Mouse (Mus musculus): ENCODE measurements around the gene Cd68. TPM values are rescaled to one million over a fixed set of nuclear protein-coding genes. Genes with fewer than 3 reads are reported as not detected.
"Not testable (repeated sequence)": the region's sequence is repeated elsewhere in the genome, so short reads cannot be mapped to it uniquely, and the experiment has no call there.

Gene Cd68
- polyA plus RNA-seq, 1 experiment: 51.6 TPM

DNA sequence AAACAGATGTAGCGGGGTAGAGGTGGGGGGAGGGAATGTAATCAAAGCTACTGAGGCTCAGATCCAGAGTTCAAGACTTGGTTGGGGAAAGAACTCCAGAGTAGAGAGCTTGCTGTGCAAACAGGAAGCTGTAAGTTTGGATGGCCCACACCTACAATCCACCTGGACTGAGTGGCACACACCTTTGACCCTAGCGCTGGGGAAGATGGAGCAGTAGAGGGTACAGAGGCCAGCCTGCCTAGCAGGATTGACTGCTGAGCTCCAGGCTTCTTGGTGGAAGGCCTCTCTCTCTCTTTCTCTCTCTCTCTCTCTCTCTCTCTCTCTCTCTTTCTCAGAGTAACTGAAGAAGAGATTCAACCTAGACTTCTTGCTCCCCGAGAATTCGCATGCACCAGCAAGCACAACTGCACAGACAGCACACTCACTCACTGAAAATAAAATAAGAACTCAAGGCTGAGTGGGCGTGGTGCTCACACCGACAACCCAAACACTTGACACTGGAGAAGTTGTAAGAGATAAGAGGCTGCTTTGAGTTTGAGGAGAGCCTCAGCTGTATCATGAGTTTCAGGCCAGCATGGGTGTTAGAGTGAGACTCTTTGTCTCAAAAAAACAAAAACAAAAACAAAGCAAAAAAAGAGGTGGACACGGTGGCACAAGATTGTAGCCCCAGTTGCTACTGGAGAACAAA is 45.4 kb downstream of the Cd68 start:
- Histone ChIP-seq H3K4me3 (replicated peaks; ENCODE audit: control insufficient read depth, low read depth, low read length) (no peak overlapping the region), H3K27ac (ENCODE audit: control insufficient read depth, insufficient read depth, low read depth, low read length, poor library complexity) (no peak overlapping the region), H3K4me1 (ENCODE audit: control insufficient read depth, insufficient read depth, low read length) (no peaks in the 10 kb centered on the region)
- no peak for TF ChIP-seq CTCF (IDR thresholded peaks at IDR 0.05; ENCODE audit: control insufficient read depth, insufficient read depth, low read length)
- no peak for TF ChIP-seq POLR2A (IDR thresholded peaks at IDR 0.05; ENCODE audit: borderline replicate concordance, control insufficient read depth, low read depth, low read length)
- 63% methylated on average over 7 of the region's 7 CpGs for WGBS

DNA sequence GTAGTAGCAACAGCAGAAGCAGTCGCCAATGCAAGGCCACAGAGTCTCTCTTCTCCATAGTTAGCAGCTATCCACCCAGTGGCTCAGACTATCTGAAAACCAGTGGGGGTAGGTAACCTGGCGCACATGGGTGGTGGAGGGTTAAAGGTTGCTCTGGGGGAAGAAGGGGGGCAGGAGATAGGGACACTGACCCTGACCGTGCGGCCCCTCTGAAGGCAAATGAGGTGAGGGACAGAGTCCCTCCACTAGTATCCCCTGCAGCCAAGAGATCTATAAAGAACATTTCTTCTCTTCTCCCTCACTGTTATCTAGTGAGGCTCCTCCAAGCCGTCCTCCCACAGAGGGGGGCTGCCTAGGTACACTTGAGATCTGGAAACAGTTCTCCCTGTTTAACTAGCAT is 48.1 kb downstream of the Cd68 start, which contains the start of gene Shbg:
Shbg (minus strand) TSS at position 101 of the 400 bp plus-strand sequence.
- Histone ChIP-seq H3K27ac (ENCODE audit: control insufficient read depth, insufficient read depth, low read depth, low read length, poor library complexity) (no peak within 1 kb of the TSS), H3K4me3 (replicated peaks; ENCODE audit: control insufficient read depth, low read depth, low read length) (no peak within 1 kb of the TSS), H3K4me1 (ENCODE audit: control insufficient read depth, insufficient read depth, low read length) (peaks cover 2% of the 10 kb centered on the region; the same call in 1 of the 2 replicates)
- WGBS: 70% methylated on average over 5 of the region's 5 CpGs
- TF ChIP-seq POLR2A (IDR thresholded peaks at IDR 0.05; ENCODE audit: borderline replicate concordance, control insufficient read depth, low read depth, low read length) (no peak), CTCF (IDR thresholded peaks at IDR 0.05; ENCODE audit: control insufficient read depth, insufficient read depth, low read length) (no peak)

DNA sequence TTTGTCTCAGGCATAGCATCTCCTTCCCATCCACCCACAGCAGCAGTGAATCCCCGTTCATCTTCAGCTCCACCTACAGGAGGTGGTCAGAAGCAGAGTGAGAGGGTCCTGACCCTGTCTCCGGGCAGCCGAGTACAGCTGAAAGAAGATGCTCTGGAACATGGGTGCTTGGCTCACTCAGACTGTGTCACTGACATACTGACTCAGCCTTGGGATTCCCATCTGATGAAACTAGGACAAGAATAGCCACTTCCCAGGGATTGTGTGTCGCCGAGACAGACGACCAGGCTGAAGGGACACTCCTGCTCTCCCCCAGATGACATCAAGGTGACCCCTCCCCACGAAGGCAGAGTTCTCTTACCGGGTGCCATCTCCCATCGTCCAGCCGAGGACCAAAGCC is 49.2 kb downstream of the Cd68 start:
- no peak overlapping the region for H3K4me3 ChIP-seq (replicated peaks; ENCODE audit: control insufficient read depth, low read depth, low read length)
- 58% methylated on average over 10 of the region's 10 CpGs for WGBS
- no peak for TF ChIP-seq CTCF (IDR thresholded peaks at IDR 0.05; ENCODE audit: control insufficient read depth, insufficient read depth, low read length)
- no peak for TF ChIP-seq POLR2A (IDR thresholded peaks at IDR 0.05; ENCODE audit: borderline replicate concordance, control insufficient read depth, low read depth, low read length)
- H3K4me1 ChIP-seq (ENCODE audit: control insufficient read depth, insufficient read depth, low read length): peaks cover 2% of the 10 kb centered on the region; the same call in 1 of the 2 replicates
- H3K27ac ChIP-seq (ENCODE audit: control insufficient read depth, insufficient read depth, low read depth, low read length, poor library complexity): no peak overlapping the region

DNA sequence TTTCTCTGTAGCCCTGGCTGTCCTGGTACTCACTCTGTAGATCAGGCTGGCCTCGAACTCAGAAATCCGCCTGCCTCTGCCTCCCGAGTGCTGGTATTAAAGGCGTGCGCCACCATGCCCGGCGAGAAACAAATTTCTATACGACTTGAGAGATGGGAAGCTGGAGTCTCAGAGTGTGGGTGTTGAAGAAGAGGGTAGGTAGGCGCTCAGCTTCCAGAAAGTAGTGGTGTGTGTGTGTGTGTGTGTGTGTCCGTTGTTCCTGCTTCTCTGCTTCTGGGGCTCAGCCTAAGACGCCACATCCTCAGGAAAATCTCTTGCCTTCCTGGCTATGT is 51.7 kb downstream of the Cd68 start:
- not testable (repeated sequence) for H3K27ac ChIP-seq (ENCODE audit: control insufficient read depth, insufficient read depth, low read depth, low read length, poor library complexity); H3K4me1 ChIP-seq (ENCODE audit: control insufficient read depth, insufficient read depth, low read length); H3K4me3 ChIP-seq (replicated peaks; ENCODE audit: control insufficient read depth, low read depth, low read length)
- WGBS: 34% methylated on average over 11 of the region's 11 CpGs

Other genes with a start within 250 kb of the Cd68 start
- 0.90 and 1.4 TPM in 2 replicates for gene Dnah2, start 117.0 kb downstream of the Cd68 start, polyA plus RNA-seq (2011; ENCODE audit: insufficient read depth, insufficient read length, low replicate concordance, missing spikeins)
- 1.9 and 2.2 TPM in 2 replicates for gene Efnb3, start 105.9 kb downstream of the Cd68 start, polyA plus RNA-seq (2011; ENCODE audit: insufficient read depth, insufficient read length, low replicate concordance, missing spikeins)
- 28.1 and 36.2 TPM in 2 replicates for gene Wrap53, start 85.9 kb downstream of the Cd68 start, polyA plus RNA-seq (2011; ENCODE audit: insufficient read depth, insufficient read length, low replicate concordance, missing spikeins)
- gene Trp53, start 85.8 kb downstream of the Cd68 start, polyA plus RNA-seq (2011; ENCODE audit: insufficient read depth, insufficient read length, low replicate concordance, missing spikeins): 34.5 and 71.7 TPM in 2 replicates
- 12.1 and 16.9 TPM in 2 replicates for gene Atp1b2, start 60.2 kb downstream of the Cd68 start, polyA plus RNA-seq (2011; ENCODE audit: insufficient read depth, insufficient read length, low replicate concordance, missing spikeins)
- not detected in 2 replicates for gene Shbg, start 48.2 kb downstream of the Cd68 start, polyA plus RNA-seq (2011; ENCODE audit: insufficient read depth, insufficient read length, low replicate concordance, missing spikeins)
- 1.4 and 2.4 TPM in 2 replicates for gene Sat2, start 44.1 kb downstream of the Cd68 start, polyA plus RNA-seq (2011; ENCODE audit: insufficient read depth, insufficient read length, low replicate concordance, missing spikeins)
- gene Fxr2, start 33.2 kb downstream of the Cd68 start, polyA plus RNA-seq (2011; ENCODE audit: insufficient read depth, insufficient read length, low replicate concordance, missing spikeins): 32.3 and 66.3 TPM in 2 replicates
- not detected in 2 replicates for gene Sox15, start 10.8 kb downstream of the Cd68 start, polyA plus RNA-seq (2011; ENCODE audit: insufficient read depth, insufficient read length, low replicate concordance, missing spikeins)
- gene Mpdu1, start 3.5 kb downstream of the Cd68 start, polyA plus RNA-seq (2011; ENCODE audit: insufficient read depth, insufficient read length, low replicate concordance, missing spikeins): 62.4 and 109 TPM in 2 replicates
- 268 and 540 TPM in 2 replicates for gene Eif4a1, start 6.3 kb upstream of the Cd68 start, polyA plus RNA-seq (2011; ENCODE audit: insufficient read depth, insufficient read length, low replicate concordance, missing spikeins)
- 46.3 and 67.8 TPM in 2 replicates for gene Senp3, start 15.9 kb upstream of the Cd68 start, polyA plus RNA-seq (2011; ENCODE audit: insufficient read depth, insufficient read length, low replicate concordance, missing spikeins)
- 2.3 and 3.1 TPM in 2 replicates for gene Tnfsf13, start 19.6 kb upstream of the Cd68 start, polyA plus RNA-seq (2011; ENCODE audit: insufficient read depth, insufficient read length, low replicate concordance, missing spikeins)
- gene Tnfsf12, start 29.7 kb upstream of the Cd68 start, polyA plus RNA-seq (2011; ENCODE audit: insufficient read depth, insufficient read length, low replicate concordance, missing spikeins): 4.2 and 7.1 TPM in 2 replicates
- gene Tnfsfm13, start 29.9 kb upstream of the Cd68 start, polyA plus RNA-seq (2011; ENCODE audit: insufficient read depth, insufficient read length, low replicate concordance, missing spikeins): 7.6 and 17.0 TPM in 2 replicates
- gene Polr2a, start 92.5 kb upstream of the Cd68 start, polyA plus RNA-seq (2011; ENCODE audit: insufficient read depth, insufficient read length, low replicate concordance, missing spikeins): 28.8 and 49.2 TPM in 2 replicates
- gene Slc35g3, start 95.8 kb upstream of the Cd68 start, polyA plus RNA-seq (2011; ENCODE audit: insufficient read depth, insufficient read length, low replicate concordance, missing spikeins): not detected in 2 replicates
- 8.4 and 13.8 TPM in 2 replicates for gene Zbtb4, start 99.8 kb upstream of the Cd68 start, polyA plus RNA-seq (2011; ENCODE audit: insufficient read depth, insufficient read length, low replicate concordance, missing spikeins)
- 1.8 and 3.5 TPM in 2 replicates for gene Chrnb1, start 129.8 kb upstream of the Cd68 start, polyA plus RNA-seq (2011; ENCODE audit: insufficient read depth, insufficient read length, low replicate concordance, missing spikeins)
- 0.32 and 1.00 TPM in 2 replicates for gene Fgf11, start 135.7 kb upstream of the Cd68 start, polyA plus RNA-seq (2011; ENCODE audit: insufficient read depth, insufficient read length, low replicate concordance, missing spikeins)
- not detected in 2 replicates for gene Tmem102, start 139.5 kb upstream of the Cd68 start, polyA plus RNA-seq (2011; ENCODE audit: insufficient read depth, insufficient read length, low replicate concordance, missing spikeins)
- gene Gm39566, start 149.1 kb upstream of the Cd68 start, polyA plus RNA-seq (2011; ENCODE audit: insufficient read depth, insufficient read length, low replicate concordance, missing spikeins): not detected in 2 replicates
- not detected in 2 replicates for gene Spem2, start 152.3 kb upstream of the Cd68 start, polyA plus RNA-seq (2011; ENCODE audit: insufficient read depth, insufficient read length, low replicate concordance, missing spikeins)
- gene Spem1, start 156.0 kb upstream of the Cd68 start, polyA plus RNA-seq (2011; ENCODE audit: insufficient read depth, insufficient read length, low replicate concordance, missing spikeins): not detected in 2 replicates
- gene Nlgn2, start 171.6 kb upstream of the Cd68 start, polyA plus RNA-seq (2011; ENCODE audit: insufficient read depth, insufficient read length, low replicate concordance, missing spikeins): 5.3 and 6.0 TPM in 2 replicates
- 180 and 202 TPM in 2 replicates for gene Tmem256, start 172.4 kb upstream of the Cd68 start, polyA plus RNA-seq (2011; ENCODE audit: insufficient read depth, insufficient read length, low replicate concordance, missing spikeins)
- 38.3 and 50.9 TPM in 2 replicates for gene Plscr3, start 180.2 kb upstream of the Cd68 start, polyA plus RNA-seq (2011; ENCODE audit: insufficient read depth, insufficient read length, low replicate concordance, missing spikeins)
- 2.9 and 5.4 TPM in 2 replicates for gene Tnk1, start 192.6 kb upstream of the Cd68 start, polyA plus RNA-seq (2011; ENCODE audit: insufficient read depth, insufficient read length, low replicate concordance, missing spikeins)
- gene Tmem95, start 211.9 kb upstream of the Cd68 start, polyA plus RNA-seq (2011; ENCODE audit: insufficient read depth, insufficient read length, low replicate concordance, missing spikeins): not detected in 2 replicates
- gene Kctd11, start 215.3 kb upstream of the Cd68 start, polyA plus RNA-seq (2011; ENCODE audit: insufficient read depth, insufficient read length, low replicate concordance, missing spikeins): 1.8 and 3.6 TPM in 2 replicates
- 63.5 and 179 TPM in 2 replicates for gene Acap1, start 229.4 kb upstream of the Cd68 start, polyA plus RNA-seq (2011; ENCODE audit: insufficient read depth, insufficient read length, low replicate concordance, missing spikeins)
- 2.7 and 5.6 TPM in 2 replicates for gene 2810408A11Rik, start 234.8 kb upstream of the Cd68 start, polyA plus RNA-seq (2011; ENCODE audit: insufficient read depth, insufficient read length, low replicate concordance, missing spikeins)
- gene Neurl4, start 234.9 kb upstream of the Cd68 start, polyA plus RNA-seq (2011; ENCODE audit: insufficient read depth, insufficient read length, low replicate concordance, missing spikeins): 25.7 and 38.2 TPM in 2 replicates
- gene Gps2, start 247.7 kb upstream of the Cd68 start, polyA plus RNA-seq (2011; ENCODE audit: insufficient read depth, insufficient read length, low replicate concordance, missing spikeins): 120 and 203 TPM in 2 replicates

Data from bone marrow, adult 2 months (tissue).